Mouse (Mus musculus) spleen, postnatal 36 days (tissue): ENCODE measurements around the gene Phrf1.

Source experiments
- DNase-seq, 2 experiments: peaks; one replicate each; pipeline ENCODE4 v3.0.0; 2022; ENCODE audit warnings: low spot score in 2 of 2, mixed read lengths in 1 of 2

Phrf1 gene

DNA sequence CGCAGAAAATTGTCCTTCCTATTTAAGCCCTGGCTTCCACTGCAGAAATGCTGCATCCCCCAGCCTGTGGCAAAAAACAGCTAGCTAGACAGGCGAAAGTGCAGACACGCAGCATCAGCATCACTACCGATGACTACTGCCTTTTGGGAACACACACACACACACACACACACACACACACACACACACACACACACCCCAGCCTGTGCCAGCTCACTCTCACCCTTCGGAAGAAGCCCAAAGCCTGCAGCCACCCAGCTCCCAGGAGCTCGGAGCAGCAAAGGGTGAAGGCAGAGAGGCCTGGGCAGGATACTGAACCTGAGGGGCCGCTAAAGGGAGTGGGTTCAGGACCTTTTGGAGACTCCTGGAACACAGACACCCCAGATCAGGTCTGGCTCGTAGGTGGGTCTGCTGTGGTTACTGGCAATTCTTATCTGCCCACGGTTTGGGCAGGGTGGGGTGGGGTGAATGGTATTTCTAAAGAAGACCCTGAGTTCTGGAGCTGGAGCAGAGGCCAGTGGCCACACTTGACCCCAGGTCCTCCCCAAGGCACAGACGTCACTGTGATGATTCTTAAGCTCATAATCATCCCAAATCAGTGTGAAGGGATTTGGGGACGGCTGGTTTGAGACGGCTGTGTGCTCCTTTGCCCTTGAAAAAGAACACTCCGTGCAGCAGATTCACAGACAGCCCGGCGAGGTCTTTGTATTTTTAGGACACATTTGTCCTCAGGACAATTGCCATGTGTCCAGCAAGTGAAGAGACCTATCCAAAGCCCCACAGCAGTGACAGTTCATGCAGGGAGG is 64.2 kb downstream of the Phrf1 start:
- no peak for DNase-seq

DNA sequence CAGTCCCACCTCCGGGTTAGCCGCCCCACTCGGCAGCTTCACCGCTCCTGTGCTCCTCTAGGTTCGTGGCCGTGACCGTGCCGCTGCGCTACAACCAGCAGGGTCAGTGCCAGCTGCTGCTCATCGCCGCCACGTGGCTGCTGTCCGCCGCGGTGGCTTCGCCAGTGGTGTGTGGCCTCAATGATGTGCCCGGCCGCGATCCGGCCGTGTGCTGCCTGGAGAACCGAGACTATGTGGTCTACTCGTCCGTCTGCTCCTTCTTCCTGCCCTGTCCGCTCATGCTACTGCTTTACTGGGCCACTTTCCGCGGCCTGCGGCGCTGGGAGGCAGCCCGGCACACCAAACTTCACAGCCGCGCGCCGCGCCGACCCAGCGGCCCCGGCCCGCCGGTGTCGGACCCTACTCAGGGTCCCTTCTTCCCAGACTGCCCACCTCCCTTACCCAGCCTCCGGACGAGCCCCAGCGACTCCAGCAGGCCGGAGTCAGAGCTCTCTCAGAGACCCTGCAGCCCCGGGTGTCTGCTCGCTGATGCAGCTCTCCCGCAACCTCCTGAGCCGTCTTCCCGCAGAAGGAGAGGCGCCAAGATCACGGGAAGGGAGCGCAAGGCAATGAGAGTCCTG is 65.4 kb downstream of the Phrf1 start:
- DNase-seq, result no peak

DNA sequence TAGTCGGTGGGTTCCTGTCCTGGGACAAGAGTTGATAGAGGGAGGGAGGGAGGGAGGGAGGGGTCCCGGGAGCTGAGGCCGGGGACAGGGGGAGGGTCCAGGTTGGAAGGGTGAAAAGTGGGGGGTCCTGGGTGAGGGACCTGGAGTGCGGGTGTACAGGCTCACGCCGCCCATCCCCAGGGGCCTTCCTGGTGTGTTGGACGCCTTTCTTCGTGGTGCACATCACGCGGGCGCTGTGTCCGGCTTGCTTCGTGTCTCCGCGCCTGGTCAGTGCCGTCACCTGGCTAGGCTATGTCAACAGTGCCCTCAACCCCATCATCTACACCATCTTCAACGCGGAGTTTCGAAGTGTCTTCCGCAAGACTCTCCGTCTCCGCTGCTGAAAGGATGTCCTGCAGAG is 65.9 kb downstream of the Phrf1 start:
- no peak for DNase-seq

- no peak for DNase-seq
Measured at GRCm38 (mm10) chr7:141297926-141298650, 69.5 kb downstream of the Phrf1 start.

DNA sequence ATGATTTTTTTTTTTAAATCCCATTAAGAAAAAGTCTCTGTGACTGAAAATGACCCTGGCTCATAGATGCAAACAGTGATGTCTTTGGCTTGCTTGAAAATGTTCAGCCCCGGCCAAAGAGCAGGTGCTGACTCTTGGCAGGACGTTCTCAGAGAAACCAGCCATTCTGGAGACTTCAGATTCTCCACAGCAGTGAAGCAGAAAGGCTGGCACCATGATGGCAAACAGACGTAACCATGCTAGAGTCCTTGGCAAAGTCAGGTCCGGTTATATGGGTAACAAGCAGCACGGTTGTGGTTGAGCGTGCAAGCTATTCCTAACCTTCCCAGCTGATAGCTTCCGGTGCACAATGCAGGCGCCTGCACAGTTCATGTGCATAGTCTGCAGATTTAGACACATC is 70.6 kb downstream of the Phrf1 start:
- DNase-seq, result no peak

DNA sequence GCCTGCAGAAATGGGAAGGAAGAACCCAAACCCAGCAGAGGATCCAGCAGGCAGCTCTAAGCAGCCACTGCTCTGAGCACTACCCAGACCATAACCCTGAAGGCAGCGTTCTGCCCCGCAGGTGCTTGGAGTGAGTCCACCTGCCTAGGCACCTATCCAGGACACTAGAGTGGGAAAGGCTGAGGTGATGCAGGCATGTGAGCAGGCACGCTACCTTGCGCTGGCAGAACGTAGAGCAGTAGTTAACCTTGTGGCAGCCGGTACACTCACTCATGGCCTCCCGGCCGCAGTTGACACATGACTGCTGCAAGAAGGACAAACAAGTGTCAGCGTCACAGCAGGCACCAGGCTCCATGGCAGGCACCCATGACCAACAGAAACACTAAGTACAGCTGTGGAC is 72.8 kb downstream of the Phrf1 start:
- no peak for DNase-seq

DNA sequence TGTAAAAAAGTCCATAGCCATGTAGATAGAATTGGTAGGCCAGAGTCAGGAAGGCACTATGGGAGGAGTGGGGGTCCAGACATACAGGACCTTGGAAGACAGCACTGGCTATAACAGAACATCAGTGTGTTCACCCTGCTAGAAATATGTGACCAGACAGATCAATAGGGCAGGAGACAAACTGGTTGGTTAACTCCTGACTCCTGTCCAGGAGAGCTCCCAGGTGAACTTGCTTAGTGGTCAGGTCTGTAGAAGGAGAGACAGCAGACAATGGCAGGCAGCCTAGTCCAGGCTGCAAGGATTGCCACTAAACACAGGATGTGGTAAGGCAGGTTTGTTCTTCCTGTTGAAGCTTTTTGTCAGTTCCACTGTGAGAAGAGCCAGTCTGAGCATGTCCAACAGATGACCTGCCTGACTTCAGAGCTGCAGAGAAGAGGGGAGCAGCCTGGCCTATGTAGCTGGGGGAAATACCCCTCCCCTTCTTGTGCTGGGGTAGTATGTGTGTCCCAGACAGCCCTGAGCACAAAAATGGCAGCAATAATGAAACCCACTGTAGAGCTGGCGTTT is 74.2 kb downstream of the Phrf1 start:
- peak; percentile 27 to 44 for DNase-seq

GRCm38 (mm10) chr7:141304537-141304936 is 76.0 kb downstream of the Phrf1 start:
- no peak for DNase-seq
